Comparison of ENCODE assay signal across 15 mouse cellular contexts in the genomic region with DNA sequence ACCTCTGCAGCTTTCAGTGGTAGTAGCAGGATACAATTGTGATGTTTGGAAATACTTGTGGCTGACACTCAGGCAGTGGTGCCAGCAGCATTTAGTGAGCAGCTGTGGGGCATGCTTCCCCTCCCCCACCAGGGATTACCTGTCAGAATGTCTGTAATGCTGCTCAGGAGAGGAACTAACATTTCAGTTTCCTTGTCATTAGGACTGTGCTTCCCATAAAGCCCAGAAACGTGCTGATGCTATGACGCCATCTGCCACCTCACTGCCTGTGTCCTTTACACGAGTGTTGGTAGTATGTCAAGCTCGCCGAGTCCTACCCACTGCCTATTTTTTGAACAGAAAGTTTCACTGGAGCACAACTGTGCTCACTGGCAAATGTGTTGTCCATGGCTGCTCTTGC.
"Had no signal": no experiment of that assay in that cellular context is flagged by ENCODE, and none has a peak within 500 bp of the region (broad histone marks: within the 10 kb centered on the region; RNA-seq: fewer than 3 reads in every experiment).

No protein-coding gene starts in this region.

- ATAC-seq: hindbrain, postnatal 0 days; intestine, embryonic 16.5 days; liver, embryonic 12.5 days had no signal

- DNase-seq: gastrocnemius, postnatal 25 days; heart, adult 11 months; heart, adult 2 months; heart, postnatal 14 days; heart, postnatal 36 days; kidney, adult 11 months; kidney, adult 2 months; kidney, adult 9 months; kidney, postnatal 14 days; kidney, postnatal 36 days; layer of hippocampus, postnatal 36 days; left cerebral cortex, postnatal 4 days had no signal
